ENCODE assay signal across 7 mouse cellular contexts in the genomic region with DNA sequence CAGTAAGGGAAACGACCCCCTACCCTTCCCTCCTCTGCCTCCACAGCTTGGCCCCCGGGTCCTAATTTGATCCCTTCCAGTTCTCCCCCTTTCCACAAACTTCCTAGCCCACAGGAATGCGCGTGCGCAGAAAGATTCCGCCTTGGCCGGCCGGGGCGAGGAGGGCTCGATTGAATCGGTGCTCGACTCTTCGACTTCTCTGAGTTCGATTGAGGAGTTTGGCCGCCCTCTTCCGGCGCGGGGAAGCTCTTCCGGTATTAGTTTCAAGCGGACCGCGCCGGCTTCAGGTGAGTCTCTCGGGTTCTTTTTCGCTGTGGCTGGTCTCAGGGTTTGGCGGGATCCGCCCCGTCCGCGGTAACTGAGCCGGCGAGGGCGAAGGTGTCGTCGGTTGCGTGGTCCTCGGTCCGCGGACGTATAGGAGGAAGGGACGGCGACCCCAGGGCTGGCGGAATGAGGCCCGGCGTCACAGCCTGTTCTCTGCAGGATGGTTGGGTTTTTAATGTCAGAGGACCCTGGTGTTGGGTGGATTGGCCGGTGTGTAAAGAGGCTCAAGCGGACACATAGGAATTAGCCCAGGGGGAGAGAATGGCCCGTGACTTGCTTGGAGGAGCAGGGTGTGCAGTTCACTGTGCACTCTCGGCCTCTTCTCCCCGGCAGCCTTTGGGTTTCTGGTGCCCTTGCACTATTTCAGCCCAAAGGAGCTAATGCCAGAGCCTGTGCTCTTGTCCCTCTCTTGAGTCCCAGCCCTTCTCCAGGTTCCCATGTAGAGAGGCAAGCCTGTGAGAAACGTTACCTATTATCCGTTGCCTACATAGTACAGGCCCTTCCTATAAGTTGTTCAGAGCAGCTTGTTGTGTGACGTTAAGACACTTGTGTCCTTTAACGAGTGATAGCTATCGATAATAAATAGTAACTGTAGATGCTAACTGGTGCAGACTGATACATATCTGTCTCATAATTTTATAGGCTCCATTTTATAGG. TPM values are rescaled to one million over a fixed set of nuclear protein-coding genes. Genes with fewer than 3 reads are reported as not detected.
DNase-seq lines count a peak whose midpoint lies in the region; ATAC-seq and TF ChIP-seq lines count a peak whose summit lies in the region.

A gene (plus strand): TSS at position 228 of the 981 bp plus-strand sequence.

- no peaks in the 10 kb centered on the region for H3K27me3 ChIP-seq in intestine, postnatal 0 days (replicated peaks; ENCODE audit: control insufficient read depth, insufficient read depth, low read length)
- no peaks in the 10 kb centered on the region for H3K27me3 ChIP-seq in midbrain, embryonic 12.5 days
- H3K27me3 ChIP-seq in small intestine, adult 2 months (ENCODE audit: control insufficient read depth, insufficient read depth, low read length), result no peaks in the 10 kb centered on the region

- peak; percentile 48 for TF ChIP-seq CTCF in intestine, postnatal 0 days (IDR thresholded peaks at IDR 0.05; ENCODE audit: low read depth)
- no peak for TF ChIP-seq CTCF in small intestine, adult 2 months (IDR thresholded peaks at IDR 0.05; ENCODE audit: extremely low read depth, insufficient read length, insufficient replicate concordance, low read depth, low read length)

- peak within 1 kb of the TSS; percentile 94 for H3K4me3 ChIP-seq in intestine, postnatal 0 days (ENCODE audit: low read depth, low read length)
- H3K4me3 ChIP-seq in midbrain, embryonic 12.5 days, result peak within 1 kb of the TSS; percentile 95
- H3K4me3 ChIP-seq in small intestine, adult 2 months (ENCODE audit: low read depth, low read length), result peak within 1 kb of the TSS; percentile 92

- intact Hi-C loops in left cerebral cortex, postnatal 4 days (cut with DNase I), result no loop called here

- H3K9me3 ChIP-seq in intestine, postnatal 0 days (ENCODE audit: control insufficient read depth), result no peaks in the 10 kb centered on the region
- H3K9me3 ChIP-seq in midbrain, embryonic 12.5 days, result no peaks in the 10 kb centered on the region

- ATAC-seq in intestine, postnatal 0 days, result peak; percentile 98
- peak; percentile 90 for ATAC-seq in midbrain, embryonic 12.5 days (ENCODE audit: low FRiP score, low read depth)

- 0 out of 2 replicates have a peak, but pooled peaks have one; percentile 29 for TF ChIP-seq POLR2A in small intestine, adult 2 months (IDR thresholded peaks at IDR 0.05; ENCODE audit: low read depth, low read length)

- under 1% methylated on average over 55 of the region's 55 CpGs for WGBS in intestine, postnatal 0 days
- 2% methylated on average over 55 of the region's 55 CpGs for WGBS in midbrain, embryonic 12.5 days
- WGBS in small intestine, adult 2 months, result under 1% methylated on average over 55 of the region's 55 CpGs

- peak within 1 kb of the TSS; percentile 80 for H3K4me2 ChIP-seq in intestine, postnatal 0 days (replicated peaks; ENCODE audit: low read depth)
- peak within 1 kb of the TSS; percentile 90 for H3K4me2 ChIP-seq in midbrain, embryonic 12.5 days (replicated peaks)

- peak within 1 kb of the TSS; percentile 36; the same call in 1 of the 2 replicates for H3K27ac ChIP-seq in intestine, postnatal 0 days (ENCODE audit: low read depth, low read length)
- H3K27ac ChIP-seq in midbrain, embryonic 12.5 days (replicated peaks), result 0 out of 2 replicates have a peak within 1 kb of the TSS, but pooled peaks have one; percentile 4
- 0 out of 2 replicates have a peak within 1 kb of the TSS, but pooled peaks have one; percentile 17 for H3K27ac ChIP-seq in small intestine, adult 2 months (ENCODE audit: insufficient read depth, low read depth, low read length)

- H3K36me3 ChIP-seq in intestine, postnatal 0 days (ENCODE audit: control insufficient read depth, insufficient read depth), result peaks cover 19% of the 10 kb centered on the region
- H3K36me3 ChIP-seq in midbrain, embryonic 12.5 days, result peaks cover 25% of the 10 kb centered on the region
- H3K36me3 ChIP-seq in small intestine, adult 2 months (ENCODE audit: control insufficient read depth, insufficient read depth, low read length), result peaks cover 15% of the 10 kb centered on the region

- peaks cover 4% of the 10 kb centered on the region; the same call in 1 of the 2 replicates for H3K4me1 ChIP-seq in intestine, postnatal 0 days (replicated peaks; ENCODE audit: control insufficient read depth, insufficient read depth, low read length)
- H3K4me1 ChIP-seq in midbrain, embryonic 12.5 days, result peaks cover 6% of the 10 kb centered on the region
- 0 out of 2 replicates have a peak, but pooled peaks cover 2% of the 10 kb centered on the region for H3K4me1 ChIP-seq in small intestine, adult 2 months (ENCODE audit: control insufficient read depth, insufficient read depth, insufficient read length, low read length)

- DNase-seq in adrenal gland, adult 2 months, result peak; percentile 91
- peak; percentile 88 for DNase-seq in embryo, embryonic 11.5 days (ENCODE audit: low read depth, low spot score)
- DNase-seq in gastrocnemius, postnatal 4 days (ENCODE audit: low spot score in 2 of 2), result peak; percentile 82 to 91
- DNase-seq in left cerebral cortex, postnatal 4 days, result peak; percentile 91

- peak within 1 kb of the TSS; percentile 81 for H3K9ac ChIP-seq in intestine, postnatal 0 days (ENCODE audit: low read depth, low read length)
- peak within 1 kb of the TSS; percentile 87 for H3K9ac ChIP-seq in midbrain, embryonic 12.5 days (replicated peaks)

RNA-seq across cellular contexts. Expression of the gene that starts here (rescaled TPM):
- total RNA-seq in adrenal gland, adult 2 months (2021), result 10 to 100 TPM; 34.8 to 39.8 TPM
- polyA plus RNA-seq in adrenal gland, adult 2 months (2012; rRNA removed), result 0.57 and 0.67 TPM in 2 replicates
- 10 to 100 TPM; 35.2 to 44.2 TPM for total RNA-seq in gastrocnemius, postnatal 4 days (2021)
- 46.7 and 48.7 TPM in 2 replicates for polyA plus RNA-seq in intestine, postnatal 0 days (2015; fragmentation: Nextera tagmentation; extraction: Ambion mirVana)
- 10 to 100 TPM; 53.2 to 65.9 TPM for total RNA-seq in left cerebral cortex, postnatal 4 days (2021)
- polyA plus RNA-seq in midbrain, embryonic 12.5 days (2016; fragmentation: Nextera tagmentation; extraction: Ambion mirVana), result 101 and 102 TPM in 2 replicates
- polyA plus RNA-seq in small intestine, adult 2 months (2012; rRNA removed), result 0.43 and 0.44 TPM in 2 replicates

Comparison
In these comparisons a context has a peak if more than half of its experiments do, and no peak if none do; other contexts are left out.
1. Peak in every context shown above with its lines: DNase-seq, ATAC-seq, H3K4me3 ChIP-seq and H3K27ac ChIP-seq.
2. RNA of the gene that starts here (polyA plus RNA-seq): 101 to 102 TPM in midbrain, embryonic 12.5 days and 46.7 to 48.7 TPM in intestine, postnatal 0 days; 0.57 to 0.67 TPM in adrenal gland, adult 2 months and 0.43 to 0.44 TPM in small intestine, adult 2 months; every median in the first group is over 10 times any median in the second.